Mouse (Mus musculus) spleen, adult 2 months (tissue): Measurements from ENCODE around the gene Ndst2.

Experiments
- CTCF ChIP-seq: fragments of 200-500 bp; IDR thresholded peaks from 2 replicates; pipeline ENCODE4 v1.5.1; 2011; ENCODE audit warnings: mild to moderate bottlenecking, inconsistent platforms; ENCODE audit not compliant: insufficient read depth, insufficient read length, insufficient replicate concordance; ENCODE audit errors: extremely low read depth
- POLR2A ChIP-seq: fragments of 200-500 bp; IDR thresholded peaks from 2 replicates; pipeline ENCODE4 v1.6.1; 2011; ENCODE audit warnings: low read depth, low read length, inconsistent platforms

GRCm38 (mm10) chr14:20757370-20757907, 23.1 kb upstream of the Ndst2 start:
- TF ChIP-seq CTCF (no peak), POLR2A (no peak)
